Mouse (Mus musculus): Measurements from ENCODE around the gene Kif1bp.

- TF ChIP-seq CTCF (IDR thresholded peaks at IDR 0.05; ENCODE audit: control insufficient read depth, insufficient read depth, low read length) (no peak), POLR2A (IDR thresholded peaks at IDR 0.05; ENCODE audit: borderline replicate concordance, control insufficient read depth, low read depth, low read length) (no peak)
These were observed 77.2 kb downstream of the Kif1bp start for GRCm38 (mm10) chr10:62500916-62501615.
